Mouse (Mus musculus): ENCODE results near the gene Vmn1r183. TPM values are rescaled to one million over a fixed set of nuclear protein-coding genes. Genes with fewer than 3 reads are reported as not detected.
"Not testable (repeated sequence)": the region's sequence is repeated elsewhere in the genome, so short reads cannot be mapped to it uniquely, and the experiment has no call there.

The Vmn1r183 gene
- polyA plus RNA-seq (2016; fragmentation: Nextera tagmentation; extraction: Ambion mirVana): not detected in 2 replicates

DNA sequence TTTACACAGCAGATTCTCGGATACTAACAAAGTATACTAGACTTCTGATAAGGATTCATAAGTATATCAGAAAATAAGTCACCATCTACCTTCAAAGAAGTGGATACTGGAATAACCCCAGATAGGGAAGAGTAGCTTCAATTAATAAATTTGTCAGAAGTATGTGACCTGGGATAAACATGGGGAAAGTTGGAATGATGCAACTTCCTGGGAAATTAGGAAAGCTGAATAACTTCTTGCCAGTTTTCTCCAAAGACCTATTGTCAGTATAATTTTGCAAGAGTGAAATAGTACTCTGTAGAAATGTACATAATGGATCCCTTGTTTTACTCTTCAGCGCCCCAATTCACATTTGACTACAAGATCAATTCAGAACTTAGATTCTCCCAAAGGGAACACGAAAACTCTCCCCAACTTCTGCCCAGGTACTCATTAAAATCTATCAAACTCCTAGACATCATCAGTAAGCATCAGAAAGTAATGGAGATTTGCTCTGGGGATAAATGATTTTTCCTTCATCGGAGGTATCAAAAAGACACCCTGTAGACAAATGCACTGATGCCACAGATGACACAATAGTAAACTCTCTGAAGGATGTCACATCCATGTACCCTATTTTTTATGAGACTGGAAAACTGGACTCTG is at the start of gene Vmn1r183:
Gene Vmn1r183 (plus strand): TSS at position 595 of the 645 bp plus-strand sequence.
- Histone ChIP-seq H3K27ac (no peak within 1 kb of the TSS), H3K27me3 (ENCODE audit: insufficient read depth, poor library complexity, severe bottlenecking) (no peaks in the 10 kb centered on the region), H3K4me1 (no peaks in the 10 kb centered on the region), H3K36me3 (no peaks in the 10 kb centered on the region), H3K4me3 (no peak within 1 kb of the TSS), H3K9me3 (no peaks in the 10 kb centered on the region)
- WGBS: 73% methylated on average over 4 of the region's 4 CpGs
- no peak for DNase-seq (ENCODE audit: low spot score)

DNA sequence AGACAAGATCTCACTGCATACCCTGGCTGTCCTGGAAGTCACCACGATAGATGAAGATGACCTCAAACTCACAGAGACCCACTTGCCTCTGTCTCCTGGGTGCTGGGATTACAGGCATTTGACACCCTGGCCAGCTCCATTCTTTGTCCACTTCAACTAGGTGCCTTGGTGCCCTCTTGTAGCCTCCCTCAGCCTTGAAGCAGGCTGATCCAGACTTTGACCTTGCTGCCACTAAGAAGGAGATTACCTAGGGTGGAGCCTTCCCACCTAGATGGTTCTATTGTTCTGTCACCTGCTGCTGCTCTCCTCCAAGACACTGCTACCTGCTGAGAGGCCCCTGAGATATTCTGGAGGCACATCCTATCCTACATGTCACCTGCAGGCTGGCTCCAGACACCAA is 21.4 kb downstream of the Vmn1r183 start:
- H3K4me1 ChIP-seq; H3K27me3 ChIP-seq (ENCODE audit: insufficient read depth, poor library complexity, severe bottlenecking); H3K4me3 ChIP-seq; H3K27ac ChIP-seq; H3K9me3 ChIP-seq; DNase-seq (ENCODE audit: low spot score); H3K36me3 ChIP-seq: not testable (repeated sequence)
- WGBS: 33% methylated on average over 1 of the region's 1 CpGs

DNA sequence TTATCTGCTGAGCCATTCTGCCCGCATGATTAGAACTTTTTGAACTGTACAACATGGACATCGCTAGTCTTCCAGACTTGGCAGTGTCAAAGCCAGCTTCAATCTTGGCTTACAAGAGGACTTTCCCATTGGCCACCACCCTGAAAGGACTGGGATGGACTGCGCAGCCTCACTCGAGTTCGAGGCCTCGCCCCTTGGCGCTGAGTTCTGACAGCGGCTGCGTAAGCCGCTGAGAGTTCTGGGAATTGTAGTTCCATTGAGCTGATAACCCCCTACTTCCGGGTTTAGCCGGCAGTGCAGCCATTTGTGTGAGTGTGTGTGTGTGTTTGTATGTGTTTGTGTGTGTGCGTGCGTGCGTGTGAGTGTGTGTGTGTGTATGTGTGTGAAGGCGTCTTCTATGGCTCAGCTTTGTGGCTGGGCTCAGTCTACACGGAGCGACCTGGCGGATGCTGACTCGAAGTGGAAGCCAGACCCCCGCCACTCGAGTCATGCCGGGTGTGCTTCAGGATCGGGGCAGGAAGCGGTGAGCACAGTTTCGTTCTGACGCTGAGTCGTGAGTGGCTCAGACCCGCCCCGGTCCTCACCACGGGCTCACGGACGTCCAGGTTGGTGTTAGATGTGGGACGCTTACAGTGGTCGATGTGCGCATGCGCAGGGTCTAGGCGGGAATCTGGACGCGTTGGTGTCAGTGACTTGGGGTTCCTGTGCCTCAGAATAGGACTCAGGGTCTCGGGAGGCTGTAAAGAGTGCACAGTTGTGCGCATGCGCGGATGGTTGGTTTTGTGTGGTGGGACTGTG is 28.8 kb downstream of the Vmn1r183 start, which contains the start of gene Zfp180:
Gene Zfp180 (plus strand): TSS at position 291 of the 798 bp plus-strand sequence.
- peaks cover 11% of the 10 kb centered on the region for H3K4me1 ChIP-seq
- peaks cover 18% of the 10 kb centered on the region for H3K36me3 ChIP-seq
- peak within 1 kb of the TSS; percentile 65 for H3K4me3 ChIP-seq
- 21% methylated on average over 44 of the region's 44 CpGs for WGBS
- no peaks in the 10 kb centered on the region for H3K27me3 ChIP-seq (ENCODE audit: insufficient read depth, poor library complexity, severe bottlenecking)
- peak within 1 kb of the TSS; percentile 81 for H3K27ac ChIP-seq
- H3K9me3 ChIP-seq: peaks cover 4% of the 10 kb centered on the region; the same call in 1 of the 2 replicates
- DNase-seq (ENCODE audit: low spot score): peak; percentile 98

DNA sequence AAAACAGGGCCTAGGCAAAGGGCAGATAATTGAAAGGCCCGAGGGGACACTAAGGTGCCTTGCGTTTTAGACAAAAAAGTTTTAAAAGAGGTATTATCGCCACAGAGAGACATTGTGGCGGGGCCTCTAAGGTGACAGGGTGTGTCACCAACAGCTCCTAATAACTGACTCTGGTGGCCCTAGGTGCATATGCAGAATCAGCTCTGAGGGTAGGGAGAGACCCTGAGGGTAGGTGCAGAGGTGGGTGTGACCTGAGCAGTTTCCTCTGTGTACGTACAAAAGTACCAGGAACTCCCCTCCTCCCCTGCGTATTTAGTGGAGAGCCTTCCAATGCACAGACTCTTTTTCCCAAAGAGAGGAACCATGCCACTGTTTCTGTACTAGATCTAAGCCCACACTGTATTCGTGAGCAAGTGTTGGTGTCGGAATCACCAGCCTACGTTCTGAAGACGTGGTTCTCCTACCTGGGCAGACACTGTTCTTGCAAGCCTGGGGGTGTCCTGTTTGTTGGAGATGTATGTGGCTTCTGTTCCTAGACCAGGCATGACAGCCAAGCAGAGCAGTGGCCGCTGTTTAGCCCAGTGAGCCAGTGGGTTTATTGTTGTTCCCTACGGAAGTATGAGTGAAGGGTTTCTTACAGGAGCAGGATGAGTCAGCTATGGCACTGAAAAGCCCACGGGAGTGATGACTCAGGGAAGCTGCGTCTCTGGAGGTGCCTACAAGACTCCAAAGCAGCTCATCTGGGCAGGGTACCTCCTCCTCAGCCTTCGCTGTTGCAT is 29.6 kb downstream of the Vmn1r183 start:
- Histone ChIP-seq H3K4me3 (peak overlapping the region; percentile 65), H3K27me3 (ENCODE audit: insufficient read depth, poor library complexity, severe bottlenecking) (no peaks in the 10 kb centered on the region), H3K27ac (peak overlapping the region; percentile 81), H3K36me3 (peaks cover 27% of the 10 kb centered on the region), H3K4me1 (peaks cover 11% of the 10 kb centered on the region), H3K9me3 (peaks cover 4% of the 10 kb centered on the region; the same call in 1 of the 2 replicates)
- WGBS: 53% methylated on average over 15 of the region's 15 CpGs
- DNase-seq (ENCODE audit: low spot score): no peak

DNA sequence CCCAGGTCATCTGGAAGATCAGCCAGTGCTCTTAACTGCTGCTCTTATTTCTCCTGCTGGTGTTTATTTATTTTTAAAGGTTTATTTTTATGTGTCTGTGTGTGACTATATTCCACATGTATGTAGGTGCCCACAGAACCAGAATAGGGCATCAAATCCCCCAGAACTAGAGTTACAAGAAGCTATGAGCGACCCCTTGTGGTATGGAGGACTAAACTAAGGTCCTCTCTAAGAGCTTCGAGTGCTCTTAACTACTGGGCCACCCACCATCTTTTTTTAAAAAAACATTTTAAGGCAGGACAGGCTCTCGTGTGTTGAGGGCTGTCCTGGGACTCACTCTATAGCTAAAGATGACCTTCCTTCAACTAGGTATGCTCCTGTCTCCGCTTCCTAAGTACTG is 33.8 kb downstream of the Vmn1r183 start:
- peaks cover 41% of the 10 kb centered on the region for H3K36me3 ChIP-seq
- H3K4me1 ChIP-seq: peaks cover 11% of the 10 kb centered on the region
- no peak overlapping the region for H3K27ac ChIP-seq
- 91% methylated on average over 4 of the region's 4 CpGs for WGBS
- H3K4me3 ChIP-seq: no peak overlapping the region
- no peak for DNase-seq (ENCODE audit: low spot score)
- H3K9me3 ChIP-seq: peaks cover 2% of the 10 kb centered on the region; the same call in 1 of the 2 replicates
- no peaks in the 10 kb centered on the region for H3K27me3 ChIP-seq (ENCODE audit: insufficient read depth, poor library complexity, severe bottlenecking)

DNA sequence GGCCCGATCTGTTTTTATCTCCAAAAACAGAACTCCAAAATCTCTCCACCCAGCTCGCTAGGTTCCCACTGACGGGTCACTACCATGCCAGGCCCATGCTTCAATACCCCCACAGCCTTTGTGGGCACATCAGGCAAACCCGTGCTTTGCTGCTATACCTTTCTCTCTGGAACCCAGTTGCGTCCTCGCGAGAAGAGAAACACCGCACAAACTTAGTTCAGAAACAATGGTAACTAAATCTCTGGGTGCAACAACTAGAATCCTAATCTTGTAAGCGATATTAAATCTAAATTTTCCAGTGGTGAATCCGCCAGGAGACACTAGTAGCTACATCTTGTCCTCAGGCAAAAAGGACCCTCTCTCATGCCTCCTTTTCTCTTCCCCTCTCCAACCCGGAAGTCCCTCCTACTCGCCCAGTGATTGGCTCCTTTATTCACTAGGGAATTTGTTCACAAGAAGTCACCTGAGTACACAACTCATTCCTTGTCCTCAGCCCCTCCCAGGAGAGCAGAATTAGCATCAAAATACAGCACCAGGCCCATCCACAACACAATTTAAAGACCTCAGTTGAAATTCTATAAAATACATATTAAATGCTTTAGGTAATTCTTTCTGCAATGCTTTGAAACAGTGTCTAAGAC is 34.6 kb downstream of the Vmn1r183 start:
- Histone ChIP-seq H3K36me3 (peaks cover 44% of the 10 kb centered on the region), H3K27me3 (ENCODE audit: insufficient read depth, poor library complexity, severe bottlenecking) (no peaks in the 10 kb centered on the region), H3K4me3 (no peak overlapping the region), H3K27ac (no peak overlapping the region), H3K9me3 (no peaks in the 10 kb centered on the region; the same call in 1 of the 2 replicates), H3K4me1 (peaks cover 9% of the 10 kb centered on the region)
- no peak for DNase-seq (ENCODE audit: low spot score)
- WGBS: 96% methylated on average over 12 of the region's 12 CpGs

DNA sequence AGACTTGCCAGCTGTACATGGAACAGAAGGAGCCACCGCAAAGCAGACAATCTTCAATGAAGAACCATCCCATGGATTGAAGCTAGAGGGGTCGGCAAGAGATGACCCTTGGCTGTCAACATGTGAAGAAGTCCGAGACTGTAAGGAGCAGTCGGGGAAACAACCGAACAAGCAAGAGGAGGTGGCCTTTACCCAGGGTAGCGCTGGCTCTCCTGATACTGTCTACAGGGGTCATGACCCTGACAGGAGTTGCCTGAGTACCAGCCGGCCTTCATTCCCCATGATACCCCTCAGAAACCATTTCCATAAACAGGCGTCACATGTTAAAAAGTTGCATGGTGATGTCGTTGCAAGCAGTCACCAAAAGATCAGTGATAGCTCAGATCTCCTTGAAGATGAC is 51.3 kb downstream of the Vmn1r183 start:
- Histone ChIP-seq H3K27ac (no peak overlapping the region), H3K36me3 (peaks cover 100% of the 10 kb centered on the region), H3K4me1 (no peaks in the 10 kb centered on the region), H3K4me3 (no peak overlapping the region), H3K9me3 (peaks cover 88% of the 10 kb centered on the region), H3K27me3 (ENCODE audit: insufficient read depth, poor library complexity, severe bottlenecking) (no peaks in the 10 kb centered on the region)
- WGBS: 93% methylated on average over 9 of the region's 9 CpGs
- DNase-seq (ENCODE audit: low spot score): peak; percentile 70

DNA sequence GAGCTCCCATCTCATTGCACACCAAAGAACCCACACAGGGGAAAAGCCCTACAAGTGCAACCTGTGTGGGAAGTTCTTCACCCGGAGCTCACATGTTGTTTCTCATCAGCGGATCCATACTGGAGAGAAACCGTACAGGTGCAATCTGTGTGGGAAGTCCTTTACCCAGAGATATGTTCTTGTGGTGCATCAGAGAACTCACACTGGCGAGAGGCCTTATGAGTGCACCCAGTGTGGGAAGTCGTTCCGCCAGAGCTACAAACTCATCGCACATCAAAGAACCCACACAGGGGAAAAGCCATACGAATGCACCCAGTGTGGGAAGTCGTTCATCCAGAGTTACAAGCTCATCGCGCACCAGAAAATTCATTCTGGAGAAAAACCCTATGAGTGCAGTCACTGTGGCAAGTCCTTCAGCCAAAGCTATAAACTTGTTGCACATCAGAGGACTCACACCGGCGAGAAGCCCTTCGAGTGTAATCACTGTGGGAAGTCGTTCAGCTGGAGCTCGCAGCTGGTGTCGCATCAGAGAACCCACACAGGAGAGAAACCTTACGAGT is 52.2 kb downstream of the Vmn1r183 start:
- DNase-seq (ENCODE audit: low spot score): peak; percentile 73
- Histone ChIP-seq H3K4me3 (no peak overlapping the region), H3K27ac (no peak overlapping the region), H3K4me1 (no peaks in the 10 kb centered on the region), H3K9me3 (peaks cover 80% of the 10 kb centered on the region), H3K36me3 (peaks cover 96% of the 10 kb centered on the region), H3K27me3 (ENCODE audit: insufficient read depth, poor library complexity, severe bottlenecking) (no peaks in the 10 kb centered on the region)
- WGBS: 93% methylated on average over 18 of the region's 18 CpGs

DNA sequence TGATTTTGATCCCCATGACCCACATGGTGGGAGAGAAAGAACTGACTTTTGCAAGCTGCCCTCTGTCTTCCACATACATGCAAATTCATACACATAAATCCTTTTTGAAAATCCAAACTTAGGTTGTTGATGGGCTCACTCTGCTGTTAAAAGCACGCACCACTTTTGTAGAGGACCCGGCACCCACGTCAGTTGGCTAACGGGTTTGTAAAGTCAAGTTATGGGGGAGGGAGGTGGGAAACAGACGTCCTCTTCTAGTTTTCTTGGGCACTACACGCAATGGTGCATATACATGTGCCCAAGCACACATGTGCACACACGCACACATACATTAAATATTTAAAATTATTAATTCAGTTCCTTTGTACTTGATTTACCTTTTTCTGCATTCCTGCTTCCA is 57.8 kb downstream of the Vmn1r183 start:
- Histone ChIP-seq H3K4me3 (no peak overlapping the region), H3K27ac (no peak overlapping the region), H3K36me3 (peaks cover 40% of the 10 kb centered on the region), H3K27me3 (ENCODE audit: insufficient read depth, poor library complexity, severe bottlenecking) (no peaks in the 10 kb centered on the region), H3K9me3 (peaks cover 29% of the 10 kb centered on the region), H3K4me1 (peaks cover 8% of the 10 kb centered on the region)
- no peak for DNase-seq (ENCODE audit: low spot score)
- 92% methylated on average over 7 of the region's 7 CpGs for WGBS

DNA sequence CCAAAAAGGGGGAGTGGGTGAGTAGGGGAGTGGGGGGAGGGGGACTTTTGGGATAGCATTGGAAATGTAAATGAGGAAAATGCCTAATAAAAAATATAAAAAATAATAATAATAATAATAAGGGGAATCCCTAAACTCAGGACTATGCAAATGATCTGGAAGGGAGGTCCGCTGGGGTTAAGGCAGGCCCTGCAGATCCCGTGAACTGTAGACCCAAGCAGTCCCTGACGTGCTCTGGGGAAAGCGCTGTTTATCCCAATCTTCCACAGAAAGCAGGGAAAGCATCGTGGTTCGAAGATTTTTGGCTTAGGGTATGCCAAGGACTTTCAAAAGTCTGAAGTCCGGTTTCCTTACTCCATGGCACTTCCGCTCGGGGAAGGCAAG is 58.7 kb downstream of the Vmn1r183 start:
- H3K27ac ChIP-seq: peak overlapping the region; percentile 88
- H3K9me3 ChIP-seq: peaks cover 20% of the 10 kb centered on the region
- no peak for DNase-seq (ENCODE audit: low spot score)
- H3K27me3 ChIP-seq (ENCODE audit: insufficient read depth, poor library complexity, severe bottlenecking): no peaks in the 10 kb centered on the region
- 4% methylated on average over 9 of the region's 9 CpGs for WGBS
- H3K4me1 ChIP-seq: peaks cover 8% of the 10 kb centered on the region
- peaks cover 30% of the 10 kb centered on the region for H3K36me3 ChIP-seq
- H3K4me3 ChIP-seq: peak overlapping the region; percentile 74

DNA sequence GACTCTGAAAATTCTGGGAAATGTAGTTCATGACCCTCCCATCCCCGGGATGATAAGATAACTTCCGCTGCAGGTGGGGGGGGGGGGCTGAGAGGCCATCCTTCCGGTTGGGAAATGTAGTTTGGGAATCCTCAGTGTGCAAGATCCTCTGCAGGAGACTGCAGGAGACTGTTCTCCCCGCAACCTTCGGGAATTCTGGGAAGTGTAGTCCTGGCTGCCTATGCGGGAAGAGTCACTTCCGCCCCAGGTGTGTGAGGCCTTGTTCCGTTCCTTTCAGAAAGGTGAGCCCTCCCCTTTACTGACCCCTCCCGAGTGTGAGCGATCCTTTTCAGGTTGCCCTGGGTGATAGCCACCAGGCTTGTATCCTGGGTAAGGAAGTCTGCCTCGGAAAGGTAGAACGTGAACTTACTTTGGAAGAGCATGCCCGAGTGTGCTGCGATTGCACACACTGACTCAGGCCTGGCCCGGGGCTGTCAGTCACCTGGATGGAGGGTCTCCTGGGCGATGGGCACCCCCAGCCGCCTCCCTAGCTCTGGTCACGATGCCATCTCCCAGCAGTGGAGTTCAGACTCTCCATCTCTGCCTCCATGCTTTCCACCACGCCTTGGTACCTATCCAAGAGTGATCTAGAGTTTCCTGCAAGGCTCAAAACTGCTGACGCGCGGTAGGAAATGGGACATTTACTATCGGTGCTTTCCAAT is 59.3 kb downstream of the Vmn1r183 start, which contains the start of gene Zfp112:
Gene Zfp112 (plus strand): TSS at position 159 of the 701 bp plus-strand sequence.
- H3K36me3 ChIP-seq: peaks cover 25% of the 10 kb centered on the region
- peaks cover 14% of the 10 kb centered on the region for H3K9me3 ChIP-seq
- H3K27ac ChIP-seq: peak within 1 kb of the TSS; percentile 88
- H3K4me3 ChIP-seq: peak within 1 kb of the TSS; percentile 74
- peaks cover 8% of the 10 kb centered on the region for H3K4me1 ChIP-seq
- H3K27me3 ChIP-seq (ENCODE audit: insufficient read depth, poor library complexity, severe bottlenecking): no peaks in the 10 kb centered on the region
- peak; percentile 95 for DNase-seq (ENCODE audit: low spot score)
- 3% methylated on average over 23 of the region's 23 CpGs for WGBS
